Mouse (Mus musculus) thymus, postnatal 36 days (tissue): Measurements from ENCODE around the gene Elavl1.
"Not testable (repeated sequence)": the region's sequence is repeated elsewhere in the genome, so short reads cannot be mapped to it uniquely, and the experiment has no call there.

ENCODE experiments used
- DNase-seq, 2 experiments: peaks; one replicate each; pipeline ENCODE4 v3.0.0; 2022; ENCODE audit warnings: mixed read lengths in 2 of 2

Elavl1 gene

DNA sequence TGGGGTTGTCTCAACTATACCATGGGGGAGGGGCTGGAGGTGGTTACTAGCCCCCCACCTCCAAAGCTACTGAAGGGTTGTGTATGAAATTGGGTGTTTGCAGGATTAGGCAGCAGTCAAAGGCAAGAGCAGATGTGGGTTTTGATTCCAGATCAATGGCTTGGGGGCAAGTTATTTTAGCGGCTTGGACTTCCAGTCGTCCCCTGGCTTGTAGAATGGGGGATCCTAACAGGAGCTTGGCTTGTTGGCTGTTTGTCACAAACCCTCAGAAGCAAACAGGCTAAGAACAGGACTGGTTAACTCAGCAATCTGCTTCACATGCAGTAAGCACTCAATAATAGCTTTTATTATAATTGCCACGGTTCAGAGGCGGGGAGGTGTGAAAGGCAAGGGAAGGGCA lies 67.9 kb downstream of the Elavl1 start:
- DNase-seq: no peak

GRCm38 (mm10) chr8:4256911-4257310 lies 68.3 kb downstream of the Elavl1 start:
- no peak for DNase-seq

DNA sequence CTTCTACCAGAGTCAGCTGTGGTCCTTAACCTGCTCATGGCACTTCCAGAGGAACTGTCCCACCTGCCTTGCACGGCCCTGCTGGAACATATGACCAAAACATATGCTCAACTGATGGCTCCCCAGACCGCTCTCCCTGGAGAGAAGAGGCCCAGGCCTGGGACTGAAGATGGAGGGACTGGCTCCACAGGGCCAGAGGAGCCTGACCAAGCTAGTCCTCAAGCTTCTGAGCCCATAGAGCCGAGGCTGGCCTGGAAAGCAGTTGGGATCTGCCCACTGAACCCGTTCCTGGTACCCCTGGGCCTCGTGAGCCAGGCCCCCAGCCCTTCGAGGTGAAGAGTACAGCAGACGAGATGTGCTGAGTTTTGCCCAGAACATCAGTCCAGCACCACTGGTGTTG lies 69.7 kb downstream of the Elavl1 start:
- DNase-seq: not testable (repeated sequence)

GRCm38 (mm10) chr8:4254001-4254400 lies 71.2 kb downstream of the Elavl1 start:
- no peak for DNase-seq

DNA sequence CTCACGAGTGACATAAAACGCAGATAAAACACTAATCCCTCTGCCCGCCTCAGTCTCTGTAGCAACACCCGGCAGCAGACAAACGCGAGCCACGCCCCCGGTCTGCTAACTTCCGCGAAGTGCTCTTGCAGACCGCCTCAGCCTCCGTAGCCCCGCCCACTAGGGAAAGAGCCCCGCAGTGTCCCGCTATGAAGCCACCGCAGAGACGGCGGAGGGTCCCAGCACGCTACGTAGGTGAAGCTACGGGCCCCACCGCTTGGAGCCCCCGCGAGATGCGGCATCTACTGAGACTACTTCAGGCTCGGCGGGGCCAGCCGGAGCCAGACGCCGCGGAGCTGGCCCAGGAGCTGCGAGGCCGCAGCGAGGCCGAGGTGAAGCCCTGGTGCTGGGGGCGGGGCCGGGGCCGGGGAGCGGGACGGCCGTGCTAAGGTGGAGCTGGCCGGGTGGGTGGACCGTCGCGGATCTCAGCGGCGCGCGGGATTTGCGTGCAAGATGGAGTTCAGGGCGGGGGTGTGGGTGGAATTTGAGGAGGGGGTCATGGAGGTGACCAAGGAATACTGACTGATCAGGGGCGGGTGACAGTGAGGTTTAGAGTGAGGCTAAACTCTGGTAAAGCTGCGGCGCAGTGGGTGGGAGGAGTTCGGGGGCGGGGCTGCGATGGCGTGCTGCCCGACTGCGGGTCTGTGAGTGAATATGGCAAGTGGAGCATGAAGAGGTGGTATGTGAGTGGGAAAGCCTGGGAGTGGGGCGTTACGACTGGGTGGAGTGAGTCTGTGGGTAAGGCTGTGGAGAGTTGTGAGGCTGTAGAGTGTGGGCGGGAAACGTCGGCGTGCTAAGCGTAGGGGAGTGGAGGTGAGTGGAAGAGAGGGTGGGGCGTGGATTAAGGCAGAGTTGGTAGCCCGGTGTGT lies 72.0 kb downstream of the Elavl1 start, which contains the start of gene Snapc2:
Gene Snapc2 (plus strand): TSS at position 147 of the 908 bp plus-strand sequence.
- peak; percentile 95 for DNase-seq

GRCm38 (mm10) chr8:4252116-4252760 lies 73.0 kb downstream of the Elavl1 start:
- no peak for DNase-seq

DNA sequence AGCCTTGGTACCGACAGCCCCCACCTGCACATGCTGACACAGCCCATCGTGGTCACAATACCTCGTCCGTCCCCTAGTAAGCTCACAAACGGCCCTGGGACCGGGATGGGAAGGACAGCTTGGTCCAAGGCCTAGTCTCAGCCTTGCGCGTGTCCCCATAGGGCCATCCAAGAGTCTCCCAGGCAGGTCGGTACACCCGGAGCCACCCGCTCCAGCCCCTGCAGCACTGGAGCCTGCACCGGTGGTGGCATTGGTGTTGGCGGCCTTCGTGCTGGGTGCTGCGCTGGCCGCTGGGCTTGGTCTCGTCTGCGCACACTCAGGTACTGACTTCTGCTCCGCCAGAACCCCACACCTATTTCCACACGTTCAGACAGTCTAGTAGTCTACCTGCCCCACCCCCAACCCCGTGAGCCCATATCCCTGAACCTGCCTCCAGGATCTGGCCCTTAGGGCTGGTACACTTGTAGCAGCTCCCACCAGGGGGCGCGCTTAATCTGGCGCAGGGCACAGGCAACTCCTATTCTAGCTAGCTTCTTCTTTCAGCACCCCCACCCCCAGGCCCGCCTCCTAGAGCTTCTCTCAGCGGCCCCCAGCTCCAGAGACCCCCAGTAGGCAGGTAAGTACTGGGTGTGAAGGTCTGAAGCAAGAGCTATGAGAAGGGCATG lies 74.8 kb downstream of the Elavl1 start:
- peak; percentile 80 for DNase-seq

- DNase-seq: peak in 1 of 2 experiments; percentile 6
Observed at GRCm38 (mm10) chr8:4249213-4249612, 76.0 kb downstream of the Elavl1 start.

DNA sequence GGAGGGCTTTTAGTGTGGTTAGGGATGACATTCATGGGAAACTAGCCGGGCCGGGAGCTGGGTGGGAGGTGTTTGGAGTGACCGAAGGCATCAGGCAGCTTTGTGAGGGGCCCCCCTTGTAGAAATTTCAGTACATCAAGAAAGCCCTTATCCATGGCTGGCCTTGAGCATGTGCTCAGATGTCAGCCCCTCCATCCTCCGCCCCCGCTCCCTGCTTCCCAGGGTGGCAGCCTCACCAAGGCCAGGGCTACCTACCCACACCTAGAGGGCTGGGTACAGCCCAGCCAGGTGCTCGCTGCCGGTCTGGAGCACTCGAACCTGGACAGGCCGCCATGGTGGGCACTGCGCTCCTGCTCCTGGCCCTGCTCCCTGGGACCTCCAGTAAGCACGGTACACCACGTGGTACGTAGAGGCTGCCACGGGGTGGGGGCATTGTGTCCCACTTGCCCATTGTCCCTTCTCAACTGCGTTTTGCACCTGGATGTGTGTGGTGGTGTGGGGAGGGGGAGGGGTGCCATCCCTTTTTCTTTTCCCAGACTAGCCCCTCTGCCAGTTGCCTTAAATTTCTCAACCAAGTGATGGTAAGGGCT lies 77.2 kb downstream of the Elavl1 start, which contains the start of gene Tgfbr3l:
Gene Tgfbr3l (plus strand): TSS at position 264 of the 590 bp plus-strand sequence.
- peak in 1 of 2 experiments; percentile 14 for DNase-seq

DNA sequence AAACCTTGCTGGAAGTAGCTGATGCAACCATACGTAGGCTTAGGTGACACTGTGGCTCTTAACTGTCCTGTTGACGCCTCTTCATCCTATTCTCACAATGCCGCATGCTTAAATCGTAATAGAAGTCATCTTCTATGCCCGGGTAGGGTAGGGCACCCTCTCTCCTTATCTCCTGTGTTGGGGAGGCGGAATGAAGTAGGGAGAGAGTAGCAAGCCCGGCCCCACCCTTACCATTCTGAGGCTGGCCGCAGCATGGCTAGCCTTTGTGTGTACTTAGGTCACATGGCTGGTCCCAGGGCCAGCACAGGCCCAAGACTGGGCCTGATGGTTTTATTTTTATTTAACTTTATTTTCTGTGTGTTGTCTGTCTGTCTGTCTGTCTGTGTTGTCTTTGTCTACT lies 78.0 kb downstream of the Elavl1 start:
- DNase-seq: no peak

GRCm38 (mm10) chr8:4245737-4246136 lies 79.5 kb downstream of the Elavl1 start:
- DNase-seq: peak in 1 of 2 experiments; percentile 7

DNA sequence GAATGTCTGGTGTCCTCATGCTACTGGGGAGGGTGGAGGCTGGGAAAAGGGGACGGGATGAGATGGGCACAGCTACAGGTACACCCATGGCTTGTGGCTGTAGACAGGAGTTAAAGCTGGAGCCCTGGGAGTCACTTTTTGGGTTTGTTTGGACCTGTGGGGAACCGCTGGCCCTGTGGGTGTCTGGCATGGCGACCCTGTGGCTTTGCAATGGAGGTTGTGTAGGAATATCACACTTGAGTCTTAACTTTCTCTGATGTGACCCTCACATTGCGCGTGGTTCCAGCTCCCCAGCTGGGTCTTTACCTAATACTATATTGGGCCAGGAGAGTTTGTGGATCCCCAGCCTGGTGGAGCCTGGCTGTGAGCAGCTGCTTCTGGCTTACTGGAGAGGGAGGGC lies 80.2 kb downstream of the Elavl1 start:
- peak in 1 of 2 experiments; percentile 3 for DNase-seq

- peak in 1 of 2 experiments; percentile 7 for DNase-seq
Observed at GRCm38 (mm10) chr8:4239193-4239890, 85.9 kb downstream of the Elavl1 start.

DNA sequence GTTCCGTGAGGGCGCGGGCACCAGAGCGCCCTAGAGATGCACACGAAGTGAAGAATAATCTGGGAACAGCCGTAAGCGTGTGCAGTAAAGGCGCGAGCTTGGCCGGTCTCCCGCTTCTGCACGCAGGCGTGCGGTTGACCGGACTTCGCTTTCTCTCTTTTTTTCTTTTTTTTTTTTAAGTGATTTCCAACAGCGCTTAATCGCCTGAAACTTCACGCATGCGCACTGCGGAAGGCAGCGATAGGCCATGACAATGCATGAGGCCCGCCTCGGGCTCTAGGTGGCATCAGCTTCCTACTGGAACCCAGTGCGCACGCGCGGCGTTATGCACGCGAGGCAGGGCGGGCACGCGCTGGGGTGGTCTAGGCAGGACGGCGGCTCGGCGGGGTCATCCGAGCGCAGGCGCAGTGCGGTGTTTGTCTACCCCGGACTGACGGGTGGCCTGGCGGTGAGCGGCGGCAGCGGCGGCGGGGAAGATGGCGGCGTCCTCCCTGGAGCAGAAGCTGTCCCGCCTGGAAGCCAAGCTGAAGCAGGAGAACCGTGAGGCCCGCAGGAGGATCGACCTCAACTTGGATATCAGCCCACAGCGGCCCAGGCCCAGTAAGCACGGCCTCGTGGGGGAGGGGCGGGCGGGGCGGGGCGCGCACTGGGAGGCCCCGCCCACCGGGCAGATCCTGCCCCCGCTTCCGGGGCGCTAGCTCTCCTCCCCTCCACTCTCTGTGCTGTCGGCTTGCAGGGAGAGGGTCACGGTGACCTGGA lies 86.6 kb downstream of the Elavl1 start, which contains the start of the genes Map2k7 and Gm49320:
Gene Map2k7 (plus strand): TSS at position 307 of the 759 bp plus-strand sequence.
Gene Gm49320 (plus strand): TSS at position 432 of the 759 bp plus-strand sequence.
- peak; percentile 99 to 100 for DNase-seq

- DNase-seq: no peak
Observed at GRCm38 (mm10) chr8:4237814-4238433, 87.3 kb downstream of the Elavl1 start.
